Mouse (Mus musculus) neural tube, embryonic 14.5 days (tissue): ENCODE data around the gene Trim39. TPM values are rescaled to one million over a fixed set of nuclear protein-coding genes. Genes with fewer than 3 reads are reported as not detected.
"Not testable (repeated sequence)": the region's sequence is repeated elsewhere in the genome, so short reads cannot be mapped to it uniquely, and the experiment has no call there.

Experiments used
- ATAC-seq: fragments of 200-750 bp; cut with Nextera tagmentation; 2 replicates; pipeline ENCODE4 v1.8.0; 2017; ENCODE audit warnings: low read depth, mild to moderate bottlenecking, moderate TSS enrichment, moderate library complexity
- H3K27ac ChIP-seq: fragments of 300-500 bp; sonication (generic); 2 replicates; pipeline ENCODE4 v1.5.1; 2014; ENCODE audit warnings: low read depth, mild to moderate bottlenecking, control low read depth, low read length, moderate library complexity, mixed read lengths
- H3K27me3 ChIP-seq: fragments of 300-500 bp; sonication (generic); 2 replicates; pipeline ENCODE4 v1.6.1; 2014; ENCODE audit warnings: low read length; ENCODE audit not compliant: control insufficient read depth, insufficient read depth
- H3K36me3 ChIP-seq: fragments of 300-500 bp; sonication (generic); 2 replicates; pipeline ENCODE4 v1.6.1; 2014; ENCODE audit warnings: low read length, mixed read lengths; ENCODE audit not compliant: control insufficient read depth, insufficient read depth
- H3K4me1 ChIP-seq: fragments of 300-500 bp; sonication (generic); 2 replicates; pipeline ENCODE4 v1.6.1; 2014; ENCODE audit warnings: low read length; ENCODE audit not compliant: control insufficient read depth, insufficient read depth
- H3K4me2 ChIP-seq: fragments of 300-500 bp; sonication (generic); 2 replicates; pipeline ENCODE4 v1.6.1; 2014; ENCODE audit warnings: mild to moderate bottlenecking, low read depth, low read length, control low read depth
- H3K4me3 ChIP-seq: fragments of 300-500 bp; sonication (generic); 2 replicates; pipeline ENCODE4 v1.5.1; 2014; ENCODE audit warnings: low read depth, low read length, control low read depth, mixed read lengths
- H3K9ac ChIP-seq: fragments of 300-500 bp; sonication (generic); replicated peaks from 2 replicates; pipeline ENCODE4 v1.6.1; 2014; ENCODE audit warnings: low read depth, mild to moderate bottlenecking, control low read depth, low read length, mixed read lengths
- H3K9me3 ChIP-seq: fragments of 300-500 bp; sonication (generic); 2 replicates; pipeline ENCODE4 v1.6.1; 2016; ENCODE audit warnings: low read length; ENCODE audit not compliant: control insufficient read depth
- WGBS: fragments of 180-500 bp; shearing (Covaris S2); extraction: QIAGEN DNeasy Blood & Tissue Kit; methylation state at CpG from one replicate; pipeline ENCODE4 v1.1.7; 2014; 5-methylcytosine and 5-hydroxymethylcytosine counted together
- polyA plus RNA-seq: library from polyadenylated mRNA; unstranded; fragments of >200 nt; fragmentation: Nextera tagmentation; extraction: Ambion mirVana; gene quantifications from 2 replicates; pipeline ENCODE4 v1.2.1, GENCODE M21; 2014

Trim39 gene
- polyA plus RNA-seq, 1 experiment from 2014 or later: 22.3 TPM

DNA sequence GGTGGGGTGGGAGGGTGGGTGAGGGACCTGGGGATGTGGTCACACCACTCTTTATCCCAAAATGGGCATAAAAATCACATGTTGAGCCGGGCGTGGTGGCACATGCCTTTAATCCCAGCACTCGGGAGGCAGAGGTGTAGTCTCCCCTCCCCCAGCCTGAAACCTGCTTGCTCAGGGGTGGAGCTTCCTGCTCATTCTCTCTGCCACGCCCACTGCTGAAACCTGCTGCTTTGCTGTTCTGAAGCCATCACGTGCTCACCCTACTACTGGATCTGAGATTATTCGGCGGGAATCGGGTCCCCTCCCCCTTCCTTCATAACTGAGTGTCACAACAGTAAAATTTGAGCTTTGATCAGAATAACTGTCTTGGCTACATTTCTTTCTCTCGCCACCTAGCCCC, 36.7 kb downstream of the Trim39 start:
- H3K27ac ChIP-seq, H3K9me3 ChIP-seq, H3K36me3 ChIP-seq, H3K9ac ChIP-seq, H3K27me3 ChIP-seq, H3K4me3 ChIP-seq, ATAC-seq, H3K4me2 ChIP-seq, H3K4me1 ChIP-seq: not testable (repeated sequence)
- 23% methylated on average over 8 of the region's 9 CpGs for WGBS

DNA sequence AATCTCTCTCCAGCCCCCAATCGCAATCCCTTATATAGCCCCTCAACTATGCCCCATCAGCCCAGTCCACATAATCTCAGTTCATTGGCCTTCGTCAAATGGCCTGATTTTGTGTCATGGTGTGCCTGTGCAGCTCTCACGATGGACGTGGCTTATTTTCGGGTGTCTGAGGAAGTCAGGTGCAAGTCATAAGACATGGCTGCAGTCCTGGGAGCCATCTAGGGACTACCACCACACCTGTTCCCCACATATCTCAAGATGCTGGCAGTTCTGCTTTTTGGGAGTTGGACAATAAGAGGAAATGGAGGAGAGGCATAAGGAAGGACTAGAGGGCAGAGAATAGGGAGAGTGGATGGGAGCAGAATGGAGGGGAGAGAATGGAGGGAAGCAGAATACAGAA, 38.5 kb downstream of the Trim39 start:
- no peak overlapping the region for H3K4me3 ChIP-seq
- H3K27me3 ChIP-seq: peaks cover 14% of the 10 kb centered on the region; the same call in 1 of the 2 replicates
- no peak for ATAC-seq
- H3K9me3 ChIP-seq: no peaks in the 10 kb centered on the region
- no peak overlapping the region for H3K9ac ChIP-seq
- H3K4me2 ChIP-seq: no peak overlapping the region
- H3K36me3 ChIP-seq: no peaks in the 10 kb centered on the region
- 83% methylated on average over 5 of the region's 5 CpGs for WGBS
- H3K27ac ChIP-seq: no peak overlapping the region
- H3K4me1 ChIP-seq: peaks cover 3% of the 10 kb centered on the region; the same call in 1 of the 2 replicates

- Histone ChIP-seq H3K4me2 (no peak overlapping the region), H3K27me3 (peaks cover 11% of the 10 kb centered on the region; the same call in 1 of the 2 replicates), H3K9ac (no peak overlapping the region), H3K4me1 (no peaks in the 10 kb centered on the region), H3K27ac (no peak overlapping the region), H3K4me3 (no peak overlapping the region), H3K9me3 (no peaks in the 10 kb centered on the region), H3K36me3 (no peaks in the 10 kb centered on the region)
- ATAC-seq: no peak
- WGBS: 7% methylated on average over 35 of the region's 36 CpGs
Observed at GRCm38 (mm10) chr17:36231318-36231717, 40.7 kb downstream of the Trim39 start.

DNA sequence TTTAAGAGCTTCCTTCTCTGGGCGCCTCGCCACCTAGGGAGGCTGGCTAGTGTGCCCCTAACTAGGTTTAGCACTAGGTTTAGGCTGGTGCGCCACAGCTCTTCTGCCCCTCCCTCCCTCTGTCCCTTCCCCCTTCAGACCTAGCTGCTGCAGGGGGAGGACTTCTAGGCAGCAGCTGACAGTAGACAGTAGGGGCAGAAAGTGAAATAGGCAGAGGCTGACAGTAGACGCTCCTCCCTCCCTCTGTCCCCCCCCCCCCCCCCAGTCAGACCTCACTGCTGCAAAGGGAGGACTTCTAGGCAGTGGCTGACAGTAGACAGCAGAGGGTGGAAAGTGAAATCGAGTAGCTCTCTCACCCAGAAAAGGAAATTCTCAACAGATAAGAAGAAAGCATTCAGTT, 43.0 kb downstream of the Trim39 start:
- no peaks in the 10 kb centered on the region for H3K4me1 ChIP-seq
- peaks cover 24% of the 10 kb centered on the region for H3K27me3 ChIP-seq
- H3K9me3 ChIP-seq: no peaks in the 10 kb centered on the region
- H3K9ac ChIP-seq: no peak overlapping the region
- H3K36me3 ChIP-seq: no peaks in the 10 kb centered on the region
- 12% methylated on average over 5 of the region's 5 CpGs for WGBS
- H3K4me2 ChIP-seq: no peak overlapping the region
- no peak overlapping the region for H3K4me3 ChIP-seq
- no peak overlapping the region for H3K27ac ChIP-seq
- no peak for ATAC-seq

DNA sequence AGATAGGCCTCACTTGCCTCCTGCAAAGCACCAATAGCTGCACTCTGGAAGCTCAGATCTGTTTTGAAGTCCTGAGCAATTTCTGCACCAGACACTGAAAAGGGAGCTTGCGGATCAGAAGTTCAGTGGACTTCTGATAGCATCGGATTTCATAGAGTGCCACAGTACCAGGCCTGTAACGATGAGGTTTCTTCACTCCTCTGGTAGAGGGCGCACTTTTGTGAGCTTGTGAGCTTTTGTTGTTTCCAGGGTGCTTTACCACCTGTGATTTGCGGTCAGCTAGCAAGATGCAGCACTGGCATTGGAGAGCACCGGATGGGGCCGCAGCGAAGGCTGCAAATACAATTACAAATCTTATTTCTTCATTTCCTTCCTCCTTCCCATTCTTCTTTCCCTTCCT, 45.1 kb downstream of the Trim39 start:
- no peak overlapping the region for H3K27ac ChIP-seq
- peaks cover 24% of the 10 kb centered on the region for H3K27me3 ChIP-seq
- no peak for ATAC-seq
- H3K36me3 ChIP-seq: no peaks in the 10 kb centered on the region
- H3K9ac ChIP-seq: no peak overlapping the region
- no peak overlapping the region for H3K4me3 ChIP-seq
- no peak overlapping the region for H3K4me2 ChIP-seq
- no peaks in the 10 kb centered on the region for H3K9me3 ChIP-seq
- H3K4me1 ChIP-seq: no peaks in the 10 kb centered on the region
- 18% methylated on average over 8 of the region's 8 CpGs for WGBS

GRCm38 (mm10) chr17:36225231-36225824, 46.7 kb downstream of the Trim39 start:
- Histone ChIP-seq H3K4me2 (no peak overlapping the region), H3K4me1 (no peaks in the 10 kb centered on the region), H3K4me3 (no peak overlapping the region), H3K36me3 (no peaks in the 10 kb centered on the region), H3K9me3 (no peaks in the 10 kb centered on the region), H3K9ac (no peak overlapping the region), H3K27ac (no peak overlapping the region), H3K27me3 (peaks cover 24% of the 10 kb centered on the region)
- no peak for ATAC-seq
- WGBS: 8% methylated on average over 9 of the region's 9 CpGs

DNA sequence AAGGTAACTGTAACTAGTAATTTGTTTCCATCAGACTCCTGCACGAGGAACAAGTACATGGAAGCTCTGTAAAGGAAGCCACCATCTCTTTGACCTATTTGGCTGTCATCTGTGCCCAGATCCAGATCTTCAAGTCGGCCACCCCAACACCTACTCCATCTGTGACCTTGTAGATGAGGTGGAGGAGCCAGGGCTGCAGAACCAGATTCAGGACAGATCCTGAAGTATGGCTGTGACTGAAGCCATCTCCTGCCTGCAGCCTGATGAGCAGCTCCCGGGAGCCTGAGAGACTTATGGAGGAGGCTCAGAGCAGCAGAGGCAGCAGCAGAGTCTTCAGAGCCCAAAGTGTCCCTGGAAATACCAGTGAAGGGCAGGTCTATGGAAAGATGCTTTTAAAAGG, 47.6 kb downstream of the Trim39 start:
- Histone ChIP-seq H3K4me1 (no peaks in the 10 kb centered on the region), H3K4me2 (no peak overlapping the region), H3K27ac (no peak overlapping the region), H3K4me3 (no peak overlapping the region), H3K9me3 (no peaks in the 10 kb centered on the region), H3K9ac (no peak overlapping the region), H3K36me3 (no peaks in the 10 kb centered on the region), H3K27me3 (peaks cover 19% of the 10 kb centered on the region)
- WGBS: 51% methylated on average over 3 of the region's 3 CpGs
- no peak for ATAC-seq

DNA sequence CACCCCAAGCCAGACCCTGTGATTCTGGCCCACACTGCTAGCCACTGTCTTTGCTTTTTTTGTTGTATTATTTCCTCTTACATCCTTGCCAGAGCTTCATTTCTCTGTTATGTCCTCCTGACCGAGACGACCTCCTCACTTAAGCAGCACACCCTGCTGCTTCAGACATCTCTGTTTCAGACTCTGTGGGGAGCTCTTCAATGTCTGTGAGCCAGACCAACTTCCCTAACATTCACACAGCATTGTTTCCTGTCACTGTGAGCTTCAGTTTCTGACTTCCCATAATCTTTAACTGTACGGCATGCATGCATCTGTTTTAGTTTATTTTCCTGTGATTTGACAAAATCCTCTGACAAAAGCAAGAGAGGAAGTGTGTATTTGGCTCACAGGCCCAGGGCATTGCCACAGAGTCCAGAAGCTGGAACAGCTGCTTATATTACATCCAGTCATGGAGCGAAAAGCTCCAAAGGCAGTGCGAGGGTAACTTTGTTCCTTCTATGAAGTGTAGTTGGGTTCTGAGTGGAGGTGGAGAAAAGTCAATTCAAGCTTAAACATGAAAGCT, 53.4 kb downstream of the Trim39 start:
- no peak overlapping the region for H3K27ac ChIP-seq
- H3K27me3 ChIP-seq: peaks cover 20% of the 10 kb centered on the region
- no peak for ATAC-seq
- no peak overlapping the region for H3K4me3 ChIP-seq
- no peak overlapping the region for H3K4me2 ChIP-seq
- H3K9ac ChIP-seq: no peak overlapping the region
- WGBS: 64% methylated on average over 5 of the region's 5 CpGs
- no peaks in the 10 kb centered on the region for H3K4me1 ChIP-seq
- H3K9me3 ChIP-seq: no peaks in the 10 kb centered on the region
- H3K36me3 ChIP-seq: no peaks in the 10 kb centered on the region

- Histone ChIP-seq H3K4me3 (no peak overlapping the region), H3K36me3 (no peaks in the 10 kb centered on the region), H3K4me2 (no peak overlapping the region), H3K27me3 (peaks cover 20% of the 10 kb centered on the region), H3K27ac (no peak overlapping the region), H3K9me3 (no peaks in the 10 kb centered on the region), H3K4me1 (no peaks in the 10 kb centered on the region), H3K9ac (no peak overlapping the region)
- no peak for ATAC-seq
- WGBS: 3% methylated on average over 20 of the region's 20 CpGs
Observed at GRCm38 (mm10) chr17:36215586-36215985, 56.5 kb downstream of the Trim39 start.
